Mouse (Mus musculus) G1E (cell line): ENCODE measurements around the gene Ppm1l. TPM values are rescaled to one million over a fixed set of nuclear protein-coding genes. Genes with fewer than 3 reads are reported as not detected.

Source experiments
- ATAC-seq: 2 replicates; pipeline ENCODE4 v1.8.0; 2016; ENCODE audit warnings: mild to moderate bottlenecking; ENCODE audit not compliant: insufficient number of reproducible peaks, poor library complexity, low FRiP score, severe bottlenecking; ENCODE audit errors: extremely low read depth
- DNase-seq: peaks from one replicate; pipeline ENCODE4 v3.0.0; 2012; ENCODE audit warnings: low spot score
- H3K27me3 ChIP-seq: 2 replicates; pipeline ENCODE4 v1.6.1; 2012; ENCODE audit warnings: mild to moderate bottlenecking, low read length, inconsistent platforms; ENCODE audit not compliant: insufficient read depth
- H3K36me3 ChIP-seq: replicated peaks from 2 replicates; pipeline ENCODE3; 2012; ENCODE audit warnings: mild to moderate bottlenecking, inconsistent platforms
- H3K4me1 ChIP-seq: 2 replicates; pipeline ENCODE4 v1.6.1; 2012; ENCODE audit warnings: low read depth, low read length, inconsistent platforms, mixed read lengths; ENCODE audit not compliant: insufficient read depth
- H3K4me3 ChIP-seq: 2 replicates; pipeline ENCODE4 v1.5.1; 2012; ENCODE audit warnings: low read depth, mild to moderate bottlenecking, inconsistent platforms, low read length, moderate library complexity, mixed read lengths
- H3K9me3 ChIP-seq: replicated peaks from 2 replicates; pipeline ENCODE4 v1.6.1; 2012; ENCODE audit warnings: inconsistent platforms
- CTCF ChIP-seq: IDR thresholded peaks from 2 replicates; pipeline ENCODE4 v1.5.1; 2012; ENCODE audit warnings: low read depth, low read length, inconsistent platforms, mixed read lengths
- GATA1 ChIP-seq: IDR thresholded peaks from 2 replicates; pipeline ENCODE4 v1.6.1; 2012; ENCODE audit warnings: borderline replicate concordance, low read length, inconsistent platforms, mixed read lengths
- GATA2 ChIP-seq: IDR thresholded peaks from 2 replicates; pipeline ENCODE4 v1.6.1; 2012; ENCODE audit warnings: low read depth, low read length, inconsistent platforms, borderline replicate concordance
- POLR2AphosphoS5 ChIP-seq: IDR thresholded peaks from 2 replicates; pipeline ENCODE4 v1.6.1; 2012; ENCODE audit warnings: low read depth, low read length, inconsistent platforms; ENCODE audit not compliant: insufficient replicate concordance
- TAL1 ChIP-seq: conservative IDR thresholded peaks from 2 replicates; pipeline ENCODE4 v1.6.1; 2012; ENCODE audit warnings: low read depth, low read length, inconsistent platforms, mixed read lengths
- polyA plus RNA-seq: library from polyadenylated mRNA; stranded (reverse); fragments of >175 nt; gene quantifications from 2 replicates; pipeline ENCODE4 v1.2.3, GENCODE M21; 2012
- total RNA-seq, 2 experiments: library from RNA; stranded (forward) in 1 of 2; stranded (reverse) in 1 of 2; fragments of 200-1000 nt in 1 of 2; fragments of >200 nt in 1 of 2; fragmentation: Nextera tagmentation in 1 of 2; gene quantifications; 2 replicates each; pipeline ENCODE4 v1.2.3; 2014 to 2017

The Ppm1l gene
- total and polyA plus RNA-seq, 3 experiments: 1.5 to 16.6 (median 5.6) TPM

DNA sequence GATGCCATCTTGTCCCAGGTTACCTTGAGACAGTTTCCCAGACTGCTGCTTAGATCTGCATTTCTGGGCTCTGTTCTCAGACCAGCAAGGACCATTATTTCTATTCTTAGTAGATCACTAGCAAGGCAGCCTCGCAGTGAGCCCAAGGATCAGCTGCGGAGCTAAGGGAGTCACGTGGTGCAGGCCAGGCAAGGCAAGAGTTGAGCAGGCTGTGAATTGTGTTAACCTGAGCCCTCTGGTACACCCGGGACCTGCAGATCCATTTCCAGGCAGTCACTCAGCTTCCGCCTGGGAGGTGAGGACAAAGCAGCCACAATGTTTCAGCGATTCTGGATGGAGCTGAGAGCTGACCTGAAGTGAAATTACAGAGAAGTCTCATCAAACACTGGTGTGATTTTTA, 185.3 kb downstream of the Ppm1l start:
- no peak overlapping the region for H3K4me3 ChIP-seq

DNA sequence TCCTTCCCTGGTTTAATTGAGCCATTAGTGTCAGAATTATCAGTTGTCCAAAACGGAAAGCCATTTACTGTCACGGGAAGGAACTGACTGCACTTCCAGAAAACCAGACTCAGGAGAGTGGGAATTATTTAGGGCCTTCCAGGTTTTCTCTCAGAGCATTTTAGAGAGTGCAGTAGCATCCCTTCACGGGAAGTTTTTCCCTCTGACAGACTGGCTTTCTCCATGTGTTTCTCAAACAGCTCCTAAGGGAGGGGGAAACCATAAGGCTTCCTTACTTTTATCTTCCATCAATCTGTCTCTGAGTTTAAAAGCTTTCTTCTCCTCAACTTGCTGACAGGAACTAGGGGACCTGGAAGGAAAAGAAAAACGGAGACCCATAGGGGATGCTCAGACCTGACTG, 185.9 kb downstream of the Ppm1l start:
- DNase-seq (no peak), ATAC-seq (no peak)
- H3K4me3 ChIP-seq: no peak overlapping the region
- H3K9me3 ChIP-seq: no peaks in the 10 kb centered on the region
- peaks cover 11% of the 10 kb centered on the region for H3K36me3 ChIP-seq
- H3K27me3 ChIP-seq: no peaks in the 10 kb centered on the region
- TF ChIP-seq TAL1: no peak
- TF ChIP-seq CTCF: no peak
- TF ChIP-seq GATA2: no peak
- no peak for TF ChIP-seq GATA1
- no peak for TF ChIP-seq POLR2AphosphoS5
- H3K4me1 ChIP-seq: peaks cover 9% of the 10 kb centered on the region; the same call in 1 of the 2 replicates

More for the DNA sequence above, 185.3 kb downstream of the Ppm1l start:
- no peak for ATAC-seq
- H3K9me3 ChIP-seq: no peaks in the 10 kb centered on the region
- peaks cover 11% of the 10 kb centered on the region for H3K36me3 ChIP-seq
- peaks cover 9% of the 10 kb centered on the region; the same call in 1 of the 2 replicates for H3K4me1 ChIP-seq
- TF ChIP-seq GATA1 (no peak), CTCF (no peak), GATA2 (no peak), TAL1 (no peak), POLR2AphosphoS5 (no peak)
- H3K27me3 ChIP-seq: no peaks in the 10 kb centered on the region
- no peak for DNase-seq

DNA sequence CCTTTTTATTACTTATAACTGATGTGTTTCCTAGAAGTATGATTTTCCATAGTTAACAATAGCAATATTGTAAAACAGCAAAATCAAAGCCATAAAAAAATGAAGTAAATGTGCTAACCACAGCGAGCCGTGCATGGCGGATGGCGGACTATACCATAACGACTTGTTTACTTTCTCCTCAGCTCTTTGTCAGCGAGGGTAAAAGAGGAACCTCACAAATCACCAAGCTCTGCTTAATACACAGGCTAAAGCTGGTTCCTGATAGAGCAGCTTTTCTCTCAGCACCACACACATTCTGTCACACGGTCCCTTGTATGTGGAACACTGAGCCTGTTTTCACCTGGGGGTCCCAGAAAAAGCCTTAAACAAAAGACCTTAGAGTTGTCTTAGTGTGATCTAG, 188.4 kb downstream of the Ppm1l start:
- Histone ChIP-seq H3K4me3 (no peak overlapping the region), H3K9me3 (no peaks in the 10 kb centered on the region), H3K27me3 (no peaks in the 10 kb centered on the region), H3K4me1 (peaks cover 8% of the 10 kb centered on the region; the same call in 1 of the 2 replicates), H3K36me3 (peaks cover 8% of the 10 kb centered on the region)
- DNase-seq (no peak), ATAC-seq (no peak)
- TF ChIP-seq GATA2 (no peak), GATA1 (no peak), CTCF (no peak), TAL1 (no peak), POLR2AphosphoS5 (no peak)

DNA sequence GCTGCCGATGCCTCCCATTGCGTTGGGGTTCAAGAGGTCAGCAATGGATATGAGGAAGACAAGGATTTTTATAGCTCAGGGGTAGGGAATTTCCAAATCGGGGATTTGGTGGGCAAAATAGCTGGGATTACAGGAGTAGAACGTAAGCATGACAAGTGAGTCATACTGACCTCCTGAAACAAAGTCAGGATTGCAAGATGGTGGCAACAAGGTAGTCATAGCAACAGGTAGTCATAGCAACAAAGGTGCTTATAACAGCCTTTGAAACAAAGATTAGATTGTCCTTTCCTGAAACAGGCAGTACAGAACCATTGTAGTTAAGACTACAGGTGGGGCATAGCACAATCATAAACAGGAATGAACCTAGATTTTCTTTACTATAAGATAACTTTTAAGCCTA, 189.7 kb downstream of the Ppm1l start:
- no peak for DNase-seq
- H3K4me1 ChIP-seq: no peaks in the 10 kb centered on the region
- H3K36me3 ChIP-seq: peaks cover 4% of the 10 kb centered on the region
- H3K9me3 ChIP-seq: no peaks in the 10 kb centered on the region
- H3K27me3 ChIP-seq: no peaks in the 10 kb centered on the region
- ATAC-seq: no peak
- TF ChIP-seq TAL1: no peak
- no peak for TF ChIP-seq GATA2
- TF ChIP-seq POLR2AphosphoS5: no peak
- TF ChIP-seq GATA1: no peak
- no peak for TF ChIP-seq CTCF
- no peak overlapping the region for H3K4me3 ChIP-seq

DNA sequence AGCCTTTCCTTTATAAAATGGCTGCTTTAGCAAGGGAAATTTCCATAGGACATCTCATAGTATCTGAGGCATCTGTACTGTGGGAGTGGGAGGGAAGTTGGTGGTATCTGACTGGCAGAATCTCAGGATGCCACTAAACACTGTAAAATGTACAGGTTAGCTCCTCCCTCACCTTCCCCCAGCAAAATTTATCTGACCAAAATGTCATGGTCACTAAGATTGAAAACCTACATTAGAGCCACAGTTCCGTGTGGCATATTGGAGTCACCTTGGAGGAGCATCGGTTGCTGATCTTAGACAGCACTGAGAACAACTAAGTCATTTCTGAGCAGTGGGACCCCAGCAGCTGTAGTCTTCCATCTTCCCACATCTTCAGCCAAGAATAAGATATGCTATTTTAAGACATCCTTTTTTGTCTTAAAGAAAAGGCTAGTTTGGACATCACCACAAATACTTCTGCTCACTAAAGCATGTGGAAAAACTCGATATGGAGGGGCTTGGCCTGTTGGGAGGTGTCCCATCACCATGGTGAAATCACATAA, 192.8 kb downstream of the Ppm1l start:
- H3K36me3 ChIP-seq: peaks cover 4% of the 10 kb centered on the region
- TF ChIP-seq GATA2: no peak
- no peak for TF ChIP-seq CTCF
- TF ChIP-seq TAL1: no peak
- no peak for TF ChIP-seq GATA1
- TF ChIP-seq POLR2AphosphoS5: no peak
- no peak for DNase-seq
- H3K9me3 ChIP-seq: no peaks in the 10 kb centered on the region
- no peak for ATAC-seq
- H3K27me3 ChIP-seq: no peaks in the 10 kb centered on the region
- no peaks in the 10 kb centered on the region for H3K4me1 ChIP-seq
- H3K4me3 ChIP-seq: no peak overlapping the region

DNA sequence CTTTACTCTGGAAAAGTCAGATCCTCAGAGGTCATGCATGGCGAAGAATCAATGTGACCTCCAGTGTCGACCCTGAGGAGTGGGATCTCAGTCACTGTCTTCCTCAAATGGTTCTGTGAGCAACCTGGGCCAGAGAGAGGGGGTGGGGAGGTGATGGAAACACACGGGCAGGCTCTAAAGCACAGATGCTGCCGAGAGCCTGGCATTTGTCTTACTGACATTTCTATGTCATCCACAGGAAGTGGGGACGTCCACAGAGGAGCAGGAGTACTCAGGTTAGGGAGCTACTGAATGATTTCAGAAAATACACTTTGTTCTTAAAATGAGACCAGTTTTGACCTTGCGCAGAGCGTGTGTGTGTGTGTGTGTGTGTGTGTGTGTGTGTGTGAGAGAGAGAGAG, 195.2 kb downstream of the Ppm1l start:
- no peak for TF ChIP-seq GATA2
- TF ChIP-seq CTCF: no peak
- TF ChIP-seq TAL1: no peak
- no peak for TF ChIP-seq GATA1
- ATAC-seq: no peak

DNA sequence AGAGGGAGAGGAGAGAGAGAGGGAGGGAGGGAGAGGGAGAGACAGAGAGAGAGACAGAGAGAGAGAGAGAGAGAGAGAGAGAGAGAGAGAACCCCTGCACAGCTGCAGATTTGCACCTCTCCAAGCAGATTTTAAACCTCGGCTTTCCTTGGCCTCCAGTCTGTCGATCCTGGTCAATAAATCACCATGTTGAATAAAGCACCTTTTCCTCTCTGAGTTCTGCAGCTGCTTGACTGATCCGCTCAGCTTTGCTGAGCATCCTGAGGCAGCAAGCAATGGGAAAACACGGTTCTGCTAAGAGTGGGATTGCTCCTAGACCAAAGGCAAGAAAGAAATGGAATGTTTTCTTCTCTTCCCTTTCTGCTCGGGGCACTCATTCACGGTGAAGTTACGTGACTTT, 195.7 kb downstream of the Ppm1l start:
- TF ChIP-seq GATA1 (no peak), CTCF (no peak), TAL1 (no peak), POLR2AphosphoS5 (no peak), GATA2 (no peak)
- Histone ChIP-seq H3K4me3 (no peak overlapping the region), H3K27me3 (no peaks in the 10 kb centered on the region), H3K36me3 (peaks cover 9% of the 10 kb centered on the region), H3K9me3 (no peaks in the 10 kb centered on the region), H3K4me1 (no peaks in the 10 kb centered on the region)
- no peak for ATAC-seq
- no peak for DNase-seq

More for the DNA sequence above, 195.2 kb downstream of the Ppm1l start:
- Histone ChIP-seq H3K4me3 (no peak overlapping the region), H3K9me3 (no peaks in the 10 kb centered on the region), H3K4me1 (no peaks in the 10 kb centered on the region), H3K27me3 (no peaks in the 10 kb centered on the region), H3K36me3 (peaks cover 9% of the 10 kb centered on the region)
- no peak for DNase-seq
